Mouse (Mus musculus): ENCODE results near the gene Syt15. TPM values are rescaled to one million over a fixed set of nuclear protein-coding genes. Genes with fewer than 3 reads are reported as not detected.
"Not testable (repeated sequence)": the region's sequence is repeated elsewhere in the genome, so short reads cannot be mapped to it uniquely, and the experiment has no call there.

Syt15 gene
- total RNA-seq, 2 experiments from 2014 or later: 0.36 to 0.57 TPM

GRCm38 (mm10) chr14:34226566-34226965, 7.2 kb downstream of the Syt15 start:
- intact Hi-C loops (cut with DNase I): no loop called here
- no peak for DNase-seq

GRCm38 (mm10) chr14:34227981-34228380, 8.6 kb downstream of the Syt15 start:
- DNase-seq: no peak
- intact Hi-C loops (cut with DNase I): no loop called here

- DNase-seq: no peak
- intact Hi-C loops (cut with DNase I): no loop called here
These were observed 9.6 kb downstream of the Syt15 start for GRCm38 (mm10) chr14:34228830-34229506.

- no peak for DNase-seq
- intact Hi-C loops (cut with DNase I): loop anchor here (5.0 kb wide), 1 partner anchor 125 kb away; no protein-coding TSS in a partner anchor
These were observed 12.9 kb downstream of the Syt15 start for GRCm38 (mm10) chr14:34232340-34232739.

GRCm38 (mm10) chr14:34232866-34233680, 13.7 kb downstream of the Syt15 start:
- DNase-seq: no peak
- intact Hi-C loops (cut with DNase I): loop anchor here (5.0 kb wide), 1 partner anchor 126 kb away; no protein-coding TSS in a partner anchor

GRCm38 (mm10) chr14:34233846-34234245, 14.5 kb downstream of the Syt15 start:
- intact Hi-C loops (cut with DNase I): loop anchor here (5.0 kb wide), 1 partner anchor 127 kb away; no protein-coding TSS in a partner anchor
- no peak for DNase-seq

GRCm38 (mm10) chr14:34234630-34235380, 15.4 kb downstream of the Syt15 start:
- peak in 1 of 2 experiments; percentile 42 for DNase-seq
- intact Hi-C loops (cut with DNase I): loop anchor here (5.0 kb wide), 3 partner anchors 128 to 273 kb away; no protein-coding TSS in a partner anchor

GRCm38 (mm10) chr14:34240263-34240662, 20.9 kb downstream of the Syt15 start:
- no peak for DNase-seq
- intact Hi-C loops (cut with DNase I): no loop called here

- DNase-seq: no peak
- intact Hi-C loops (cut with DNase I): no loop called here
These were observed 21.3 kb downstream of the Syt15 start for GRCm38 (mm10) chr14:34240676-34241075.

- intact Hi-C loops (cut with DNase I): no loop called here
- DNase-seq: no peak
These were observed 33.2 kb downstream of the Syt15 start for GRCm38 (mm10) chr14:34252470-34253145.

- no peak for DNase-seq
- intact Hi-C loops (cut with DNase I): no loop called here
These were observed 33.9 kb downstream of the Syt15 start for GRCm38 (mm10) chr14:34253261-34253660.

- DNase-seq; intact Hi-C loops (cut with DNase I): not testable (repeated sequence)
These were observed 39.1 kb downstream of the Syt15 start for GRCm38 (mm10) chr14:34258525-34258924.

- intact Hi-C loops (cut with DNase I): no loop called here
- DNase-seq: no peak
These were observed 48.7 kb downstream of the Syt15 start for GRCm38 (mm10) chr14:34268046-34268445.

- intact Hi-C loops (cut with DNase I): loop anchor here (2.0 to 5.0 kb wide), 2 partner anchors 39 to 90 kb away; partner anchors contain the start of genes Glud1 and Shld2
- DNase-seq: no peak
These were observed 53.9 kb downstream of the Syt15 start for GRCm38 (mm10) chr14:34273280-34273679.

- intact Hi-C loops (cut with DNase I): loop anchor here (5.0 kb wide), 1 partner anchor 38 kb away; the partner anchor contains the start of genes Glud1 and Shld2
These were observed 54.7 kb downstream of the Syt15 start for GRCm38 (mm10) chr14:34274141-34274540.

GRCm38 (mm10) chr14:34275225-34275624, 55.8 kb downstream of the Syt15 start:
- intact Hi-C loops (cut with DNase I): no loop called here
- no peak for DNase-seq

More at GRCm38 (mm10) chr14:34274141-34274540, 54.7 kb downstream of the Syt15 start:
- no peak for DNase-seq

- DNase-seq: no peak
- intact Hi-C loops (cut with DNase I): no loop called here
These were observed 60.3 kb downstream of the Syt15 start for GRCm38 (mm10) chr14:34279726-34280125.

Measured in gastrocnemius, postnatal 36 days (tissue).